Mouse (Mus musculus) hindbrain, embryonic 14.5 days (tissue): ENCODE data around the gene Znrf1. TPM values are rescaled to one million over a fixed set of nuclear protein-coding genes. Genes with fewer than 3 reads are reported as not detected.
"Not testable (repeated sequence)": the region's sequence is repeated elsewhere in the genome, so short reads cannot be mapped to it uniquely, and the experiment has no call there.

Experiments
- ATAC-seq: fragments of 200-750 bp; cut with Nextera tagmentation; 2 replicates; pipeline ENCODE4 v1.8.0; 2017; ENCODE audit warnings: moderate number of reproducible peaks, mild to moderate bottlenecking, moderate TSS enrichment, moderate library complexity; ENCODE audit not compliant: low FRiP score
- DNase-seq: peaks from one replicate; pipeline ENCODE4 v3.0.0-alpha.2; 2015; ENCODE audit warnings: low spot score
- H3K27ac ChIP-seq: fragments of 300-500 bp; sonication (generic); 2 replicates; pipeline ENCODE4 v1.5.1; 2014; ENCODE audit warnings: mild to moderate bottlenecking, moderate library complexity
- H3K27me3 ChIP-seq: fragments of 300-500 bp; sonication (generic); 2 replicates; pipeline ENCODE4 v1.6.1; 2014; ENCODE audit warnings: mild to moderate bottlenecking, low read length, mixed read lengths; ENCODE audit not compliant: control insufficient read depth, insufficient read depth
- H3K36me3 ChIP-seq: fragments of 300-500 bp; sonication (generic); replicated peaks from 2 replicates; pipeline ENCODE4 v1.6.1; 2014; ENCODE audit not compliant: control insufficient read depth, insufficient read depth
- H3K4me1 ChIP-seq: fragments of 300-500 bp; sonication (generic); replicated peaks from 2 replicates; pipeline ENCODE4 v1.6.1; 2014; ENCODE audit warnings: antibody characterized with exemption, low read length, mixed read lengths; ENCODE audit not compliant: control insufficient read depth, insufficient read depth
- H3K4me2 ChIP-seq: fragments of 300-500 bp; sonication (generic); replicated peaks from 2 replicates; pipeline ENCODE4 v1.6.1; 2014; ENCODE audit warnings: mild to moderate bottlenecking, moderate library complexity
- H3K4me3 ChIP-seq: fragments of 300-500 bp; sonication (generic); replicated peaks from 2 replicates; pipeline ENCODE4 v1.5.1; 2014; ENCODE audit warnings: mild to moderate bottlenecking, low read length
- H3K9ac ChIP-seq: fragments of 300-500 bp; sonication (generic); 2 replicates; pipeline ENCODE4 v1.6.1; 2014
- H3K9me3 ChIP-seq: fragments of 300-500 bp; sonication (generic); 2 replicates; pipeline ENCODE4 v1.6.1; 2016; ENCODE audit warnings: low read length; ENCODE audit not compliant: control insufficient read depth
- WGBS: fragments of 180-500 bp; shearing (Covaris S2); extraction: QIAGEN DNeasy Blood & Tissue Kit; methylation state at CpG from one replicate; pipeline ENCODE4 v1.1.7; 2014; 5-methylcytosine and 5-hydroxymethylcytosine counted together
- polyA plus RNA-seq: library from polyadenylated mRNA; unstranded; fragments of >200 nt; fragmentation: Nextera tagmentation; extraction: Ambion mirVana; gene quantifications from 2 replicates; pipeline ENCODE4 v1.2.1, GENCODE M21; 2014

Znrf1 gene
- 108 and 116 TPM in 2 replicates for polyA plus RNA-seq

DNA sequence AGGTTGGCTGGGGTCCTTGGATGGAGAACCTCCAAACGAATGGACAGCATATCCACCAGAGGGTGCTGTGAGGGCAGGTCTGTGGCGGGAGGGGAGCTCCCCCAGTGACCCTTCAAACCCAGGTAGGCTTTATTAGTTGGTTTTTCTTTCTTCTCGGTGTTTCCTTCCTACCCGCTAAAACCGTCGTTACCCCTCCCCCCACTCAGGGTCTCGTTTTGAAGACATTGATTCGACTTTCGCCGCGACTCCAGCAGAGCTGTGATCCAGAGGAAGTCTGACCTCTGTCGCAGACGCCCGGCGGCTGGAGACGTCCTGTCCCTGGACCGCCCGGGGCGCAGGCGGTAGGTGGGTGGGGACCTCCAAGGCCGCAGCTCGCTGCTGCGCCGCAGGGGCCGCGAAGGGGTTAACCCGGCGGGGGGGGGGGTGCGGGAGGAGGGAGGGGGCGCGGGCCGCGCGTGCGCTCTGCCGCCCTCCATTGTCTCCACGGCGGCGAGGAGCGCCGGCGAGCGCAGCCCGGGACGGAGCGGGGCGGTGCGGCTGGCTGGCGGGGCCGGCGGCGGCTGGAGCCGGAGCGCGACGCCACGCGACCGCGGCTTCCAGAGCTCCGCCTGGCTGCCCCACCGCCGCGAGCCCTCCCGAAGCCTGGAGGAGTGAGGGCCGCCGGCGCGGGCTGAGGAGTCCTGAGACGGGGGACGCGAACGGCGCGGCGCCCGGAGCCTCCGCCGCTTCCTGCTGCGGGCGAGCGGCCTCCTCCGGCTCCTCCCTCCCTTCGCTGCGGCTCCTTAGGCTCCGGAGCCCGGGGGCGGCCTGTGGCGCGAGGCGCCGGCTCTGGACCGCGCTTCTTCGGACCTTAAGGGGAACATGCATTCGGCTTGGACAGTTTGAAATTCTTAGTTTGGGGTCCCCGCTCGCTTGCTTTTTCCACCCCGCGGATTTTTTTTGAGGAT, at the start of gene Znrf1:
Gene Znrf1 (plus strand): TSS at position 67 of the 947 bp plus-strand sequence.
- Histone ChIP-seq H3K27me3 (no peaks in the 10 kb centered on the region), H3K9ac (peak within 1 kb of the TSS; percentile 100), H3K27ac (peak within 1 kb of the TSS; percentile 96), H3K36me3 (peaks cover 4% of the 10 kb centered on the region; the same call in 1 of the 2 replicates), H3K9me3 (no peaks in the 10 kb centered on the region), H3K4me1 (peaks cover 31% of the 10 kb centered on the region), H3K4me3 (peak within 1 kb of the TSS; percentile 99), H3K4me2 (peak within 1 kb of the TSS; percentile 77)
- WGBS, result under 1% methylated on average over 46 of the region's 100 CpGs
- peak; percentile 79 for DNase-seq
- ATAC-seq, result peak; percentile 93

DNA sequence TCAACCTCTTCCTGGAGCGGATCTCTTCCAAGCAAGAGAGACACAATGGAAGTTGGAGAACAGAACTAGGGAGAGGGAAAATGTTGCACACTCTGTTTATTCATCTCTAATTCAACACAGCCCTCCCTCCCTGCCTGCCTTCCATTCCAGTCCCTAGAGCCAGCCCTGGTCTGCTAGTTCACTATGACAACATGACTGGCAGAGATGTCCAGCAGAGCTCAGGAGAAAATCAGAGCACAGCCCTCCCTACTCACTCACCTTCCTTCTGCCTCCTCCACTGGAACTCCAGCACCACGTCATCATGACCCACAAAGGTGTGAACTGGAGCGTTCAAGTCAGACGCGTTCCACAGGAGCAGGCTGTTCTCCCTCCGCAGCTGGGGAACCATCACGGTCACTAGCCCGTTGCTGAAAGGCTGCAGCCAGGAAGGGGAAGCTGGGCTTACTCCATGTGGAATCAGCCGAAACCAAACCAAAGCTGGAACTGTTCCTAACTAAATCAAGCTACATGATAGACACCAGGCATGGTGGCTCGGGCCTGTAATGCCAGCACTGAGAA, 45.8 kb upstream of the Znrf1 start:
- Histone ChIP-seq H3K9me3 (no peaks in the 10 kb centered on the region), H3K4me2 (no peak overlapping the region), H3K27me3 (no peaks in the 10 kb centered on the region), H3K36me3 (peaks cover 14% of the 10 kb centered on the region), H3K4me1 (no peaks in the 10 kb centered on the region), H3K27ac (peak overlapping the region; percentile 11; the same call in 1 of the 2 replicates), H3K9ac (no peak overlapping the region), H3K4me3 (no peak overlapping the region)
- ATAC-seq (no peak), DNase-seq (no peak)
- 88% methylated on average over 10 of the region's 10 CpGs for WGBS

DNA sequence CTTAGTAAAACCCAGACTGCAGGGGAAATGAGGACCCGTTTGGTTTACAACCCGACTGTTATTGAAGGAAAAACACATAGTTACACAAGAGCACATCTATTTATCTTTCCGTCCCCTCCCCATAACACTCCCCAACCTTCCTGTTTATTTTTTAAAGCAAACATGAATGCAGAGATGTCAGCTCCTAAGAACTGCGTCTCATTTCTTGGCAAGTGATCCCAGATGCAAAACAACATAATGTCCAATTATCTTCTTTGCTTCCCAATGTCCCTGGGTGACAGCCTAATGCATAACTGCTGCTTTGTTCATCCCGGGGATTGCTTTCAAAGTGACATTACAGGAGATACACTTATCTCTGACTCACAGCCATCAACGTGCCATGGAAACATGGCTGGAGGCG, 44.7 kb upstream of the Znrf1 start:
- H3K9me3 ChIP-seq, result no peaks in the 10 kb centered on the region
- H3K36me3 ChIP-seq, result peaks cover 15% of the 10 kb centered on the region
- no peaks in the 10 kb centered on the region for H3K27me3 ChIP-seq
- H3K27ac ChIP-seq, result peak overlapping the region; percentile 44; the same call in 1 of the 2 replicates
- no peak overlapping the region for H3K4me3 ChIP-seq
- DNase-seq (no peak), ATAC-seq (no peak)
- no peak overlapping the region for H3K9ac ChIP-seq
- 69% methylated on average over 7 of the region's 7 CpGs for WGBS
- H3K4me1 ChIP-seq, result no peaks in the 10 kb centered on the region
- H3K4me2 ChIP-seq, result no peak overlapping the region

DNA sequence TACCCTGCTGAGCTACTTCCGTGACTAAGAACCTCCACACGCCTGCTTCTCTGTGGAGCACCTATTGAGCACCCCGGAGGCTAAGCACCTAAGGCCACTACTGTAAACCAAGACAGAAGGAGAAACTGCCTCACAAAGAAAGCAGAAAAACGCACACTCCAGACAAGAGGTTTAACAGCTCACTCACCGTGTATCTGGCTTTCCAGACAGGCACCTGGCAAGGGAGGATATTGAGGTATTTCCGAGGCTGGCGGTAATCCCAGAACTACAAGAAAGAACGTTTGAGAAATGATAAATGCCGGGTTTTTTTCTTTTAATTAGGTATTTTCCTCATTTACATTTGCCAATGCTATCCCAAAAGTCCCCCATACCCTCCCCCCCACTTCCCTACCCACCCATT, 43.4 kb upstream of the Znrf1 start:
- 88% methylated on average over 9 of the region's 9 CpGs for WGBS
- peaks cover 13% of the 10 kb centered on the region for H3K36me3 ChIP-seq
- no peaks in the 10 kb centered on the region for H3K9me3 ChIP-seq
- H3K4me1 ChIP-seq, result no peaks in the 10 kb centered on the region
- H3K4me2 ChIP-seq, result no peak overlapping the region
- H3K4me3 ChIP-seq, result no peak overlapping the region
- DNase-seq, result no peak
- no peaks in the 10 kb centered on the region for H3K27me3 ChIP-seq
- H3K27ac ChIP-seq, result no peak overlapping the region
- ATAC-seq, result no peak
- no peak overlapping the region for H3K9ac ChIP-seq

DNA sequence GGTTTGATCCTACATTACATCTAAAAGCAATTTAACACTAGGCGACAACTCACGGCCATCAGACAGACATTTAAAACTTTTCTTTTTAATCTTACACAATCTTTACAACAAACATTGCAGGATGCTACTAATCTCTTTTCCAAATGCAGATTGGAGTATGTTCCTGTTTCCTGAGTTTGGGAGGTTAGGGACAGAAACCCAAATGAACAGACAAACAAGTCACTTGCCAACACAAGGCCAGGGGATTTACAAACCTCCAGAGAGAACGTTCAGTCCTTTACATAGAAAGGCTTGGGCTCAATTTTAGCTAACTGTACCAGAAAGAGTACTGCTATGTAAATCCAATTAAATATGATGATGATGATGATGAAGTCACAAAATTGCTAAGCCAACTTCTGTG, 42.7 kb upstream of the Znrf1 start:
- H3K27me3 ChIP-seq, result no peaks in the 10 kb centered on the region
- H3K4me2 ChIP-seq, result no peak overlapping the region
- H3K9me3 ChIP-seq, result no peaks in the 10 kb centered on the region
- 96% methylated on average over 3 of the region's 3 CpGs for WGBS
- no peak overlapping the region for H3K4me3 ChIP-seq
- H3K9ac ChIP-seq, result no peak overlapping the region
- no peak overlapping the region for H3K27ac ChIP-seq
- H3K4me1 ChIP-seq, result no peaks in the 10 kb centered on the region
- no peak for ATAC-seq
- peaks cover 19% of the 10 kb centered on the region for H3K36me3 ChIP-seq
- no peak for DNase-seq

DNA sequence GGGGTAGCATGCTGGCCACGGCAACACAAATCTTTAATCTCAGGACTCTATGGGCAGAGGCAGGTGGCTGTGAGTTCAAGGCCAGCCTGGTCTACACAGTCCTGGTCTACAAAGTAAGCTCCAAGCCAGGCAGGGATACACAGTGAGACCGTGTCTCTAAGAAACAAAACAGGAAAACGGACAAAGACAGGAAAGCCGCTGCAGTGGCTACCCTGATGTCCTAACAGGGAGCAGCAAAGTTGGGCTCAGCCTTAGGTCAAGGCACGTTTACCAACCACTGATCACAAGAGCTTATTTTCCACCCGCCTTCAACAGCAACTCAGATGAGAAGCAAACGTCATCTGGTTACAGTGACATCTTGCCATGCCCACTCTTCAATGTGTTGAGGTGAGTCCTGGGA, 39.6 kb upstream of the Znrf1 start:
- H3K27me3 ChIP-seq, result no peaks in the 10 kb centered on the region
- WGBS, result 93% methylated on average over 7 of the region's 7 CpGs
- no peak for DNase-seq
- H3K4me2 ChIP-seq, result no peak overlapping the region
- no peak overlapping the region for H3K4me3 ChIP-seq
- no peak overlapping the region for H3K9ac ChIP-seq
- no peak for ATAC-seq
- no peaks in the 10 kb centered on the region for H3K9me3 ChIP-seq
- peaks cover 43% of the 10 kb centered on the region for H3K36me3 ChIP-seq
- H3K4me1 ChIP-seq, result no peaks in the 10 kb centered on the region
- no peak overlapping the region for H3K27ac ChIP-seq

DNA sequence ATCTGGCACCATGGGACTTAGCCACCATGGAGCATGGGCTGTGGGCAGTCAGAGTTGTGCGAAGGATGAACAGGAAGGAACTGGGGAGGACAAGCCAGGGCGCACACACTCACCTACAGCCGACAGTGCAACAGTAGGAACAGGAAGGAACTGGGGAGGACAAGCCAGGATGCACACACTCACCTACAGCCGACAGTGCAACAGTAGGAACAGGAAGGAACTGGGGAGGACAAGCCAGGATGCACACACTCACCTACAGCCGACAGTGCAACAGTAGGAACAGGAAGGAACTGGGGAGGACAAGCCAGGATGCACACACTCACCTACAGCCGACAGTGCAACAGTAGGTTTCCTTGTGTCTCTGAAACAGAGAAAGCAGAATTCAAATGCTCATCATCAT, 37.6 kb upstream of the Znrf1 start:
- not testable (repeated sequence) for ATAC-seq, H3K27me3 ChIP-seq, H3K9me3 ChIP-seq, H3K9ac ChIP-seq, H3K4me2 ChIP-seq, H3K27ac ChIP-seq, H3K4me3 ChIP-seq, H3K4me1 ChIP-seq, DNase-seq
- H3K36me3 ChIP-seq, result peaks cover 52% of the 10 kb centered on the region
- WGBS, result 84% methylated on average over 4 of the region's 6 CpGs

DNA sequence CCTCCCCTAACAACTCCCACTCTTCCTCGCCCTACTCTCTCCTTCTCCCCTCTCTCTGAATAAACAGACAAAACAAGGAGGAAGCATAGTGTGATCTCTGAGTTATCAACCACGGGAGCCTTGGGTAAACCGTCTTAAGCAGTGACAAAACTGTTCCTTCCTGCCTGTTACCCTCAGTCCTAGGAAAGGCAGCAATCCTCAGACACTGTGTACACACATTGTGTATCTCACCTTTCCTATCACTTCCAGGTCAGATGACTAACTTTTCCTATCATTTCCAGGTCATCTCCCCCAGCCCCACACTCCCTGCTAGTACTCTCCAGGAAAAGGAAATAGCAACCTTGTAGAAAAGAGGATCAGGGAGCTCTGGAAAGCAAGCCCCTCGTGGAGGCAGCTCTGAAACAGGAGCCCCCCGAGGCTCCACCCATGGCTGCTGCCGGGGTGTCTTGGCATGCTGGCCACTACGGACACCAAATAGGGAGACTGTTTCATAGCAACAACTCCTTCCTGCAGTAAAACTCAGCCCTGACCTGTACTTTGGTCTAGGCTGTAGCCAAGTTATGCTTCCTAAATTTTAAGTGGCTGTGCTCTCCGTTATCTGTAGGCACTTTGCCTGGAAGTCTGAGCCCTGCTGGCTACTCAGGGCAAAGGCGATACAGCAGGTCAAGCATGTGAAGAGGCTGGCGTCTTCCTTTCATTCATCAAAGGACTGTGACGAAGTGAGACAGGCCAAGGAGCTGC, 34.0 kb upstream of the Znrf1 start:
- DNase-seq (no peak), ATAC-seq (no peak)
- H3K27me3 ChIP-seq, result no peaks in the 10 kb centered on the region
- no peak overlapping the region for H3K4me2 ChIP-seq
- H3K4me3 ChIP-seq, result no peak overlapping the region
- H3K9ac ChIP-seq, result no peak overlapping the region
- no peaks in the 10 kb centered on the region for H3K9me3 ChIP-seq
- peaks cover 47% of the 10 kb centered on the region for H3K36me3 ChIP-seq
- WGBS, result 73% methylated on average over 11 of the region's 11 CpGs
- H3K27ac ChIP-seq, result no peak overlapping the region
- no peaks in the 10 kb centered on the region for H3K4me1 ChIP-seq

DNA sequence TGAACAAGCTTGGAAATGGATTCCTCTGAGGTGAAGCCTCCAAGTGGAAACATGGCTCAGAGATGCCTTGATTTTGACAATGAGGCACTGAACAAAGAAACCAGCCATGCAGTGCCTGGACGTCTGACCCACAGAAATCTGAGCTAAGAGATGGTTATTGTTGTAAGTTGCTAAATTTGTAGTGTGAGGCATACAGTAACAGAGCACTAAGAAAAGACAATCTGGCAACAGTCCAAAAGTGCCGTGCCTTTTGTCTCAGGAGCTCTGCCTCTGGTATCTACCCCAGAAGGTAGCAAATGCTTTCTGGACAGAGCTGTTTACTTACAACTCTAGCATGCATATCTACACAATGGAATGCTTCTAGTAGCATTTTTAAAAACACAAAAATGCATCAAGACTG, 27.3 kb upstream of the Znrf1 start:
- Histone ChIP-seq H3K4me3 (no peak overlapping the region), H3K36me3 (peaks cover 8% of the 10 kb centered on the region), H3K9ac (no peak overlapping the region), H3K27me3 (no peaks in the 10 kb centered on the region), H3K4me1 (peaks cover 8% of the 10 kb centered on the region; the same call in 1 of the 2 replicates), H3K4me2 (no peak overlapping the region), H3K27ac (peak overlapping the region; percentile 26; the same call in 1 of the 2 replicates), H3K9me3 (no peaks in the 10 kb centered on the region)
- WGBS, result 29% methylated on average over 2 of the region's 2 CpGs
- peak; percentile 34 for DNase-seq
- no peak for ATAC-seq
